Mouse (Mus musculus): ENCODE results near the gene Klhl10. TPM values are rescaled to one million over a fixed set of nuclear protein-coding genes. Genes with fewer than 3 reads are reported as not detected.

Klhl10 gene
- polyA plus RNA-seq, 1 experiment from 2014 or later, result 0.66 TPM

DNA sequence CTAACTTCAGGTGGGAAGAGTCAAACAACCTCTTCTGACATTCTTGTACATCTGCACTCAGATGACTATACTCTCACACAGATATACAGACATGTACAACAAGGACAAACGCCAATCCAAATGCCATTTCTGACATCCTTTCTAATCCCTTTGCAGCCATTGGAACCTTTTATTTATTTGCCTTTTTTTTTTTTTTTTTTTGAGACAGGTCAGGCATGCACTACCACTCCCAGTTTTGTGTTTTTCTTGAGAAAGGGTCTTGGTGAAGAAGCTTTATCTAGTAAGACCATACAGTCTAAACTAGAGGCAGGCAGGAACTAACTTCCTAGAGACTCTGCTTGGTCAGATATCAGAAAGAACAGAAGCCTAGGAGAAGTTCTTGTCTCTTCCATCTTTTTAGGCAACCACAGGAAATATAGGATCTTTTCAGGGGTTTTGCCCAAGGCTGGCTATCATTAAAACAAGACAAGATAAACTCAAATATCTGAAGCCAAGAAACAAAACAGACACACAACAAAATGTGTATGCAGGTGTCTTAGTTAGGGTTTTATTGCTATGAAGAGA lies 23.6 kb downstream of the Klhl10 start:
- Histone ChIP-seq H3K4me1 (replicated peaks; ENCODE audit: control insufficient read depth, insufficient read depth, low read length) (no peaks in the 10 kb centered on the region), H3K9ac (ENCODE audit: low read depth, low read length) (no peak overlapping the region), H3K4me3 (ENCODE audit: low read depth, low read length) (no peak overlapping the region), H3K27me3 (ENCODE audit: control insufficient read depth, insufficient read depth, low read length) (no peaks in the 10 kb centered on the region), H3K36me3 (ENCODE audit: control insufficient read depth, insufficient read depth, low read length) (no peaks in the 10 kb centered on the region), H3K27ac (ENCODE audit: low read depth, low read length) (no peak overlapping the region), H3K4me2 (replicated peaks; ENCODE audit: low read depth, low read length) (no peak overlapping the region), H3K9me3 (ENCODE audit: control insufficient read depth, low read length) (no peaks in the 10 kb centered on the region)
- 97% methylated on average over 1 of the region's 1 CpGs for WGBS
- ATAC-seq (ENCODE audit: low FRiP score) (no peak), DNase-seq (ENCODE audit: low spot score) (no peak)

DNA sequence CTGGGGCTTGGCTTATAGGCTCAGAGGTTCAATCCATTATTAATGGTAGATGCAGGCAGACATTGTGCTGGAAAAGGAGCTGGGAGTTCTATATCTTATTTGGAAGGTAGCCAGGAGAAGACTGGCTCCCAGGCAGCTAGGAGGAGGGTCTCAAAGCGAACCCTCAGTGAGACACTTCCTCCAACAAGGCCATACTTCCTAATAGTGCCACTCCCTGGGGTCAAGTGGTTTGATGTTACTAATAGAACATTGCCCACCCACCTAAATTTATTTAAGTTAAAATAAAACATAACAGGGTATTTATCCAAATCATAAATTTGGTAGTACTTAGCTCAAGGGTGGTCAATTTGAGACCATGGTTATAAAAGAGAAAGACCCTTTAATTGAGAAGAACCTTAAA lies 24.1 kb downstream of the Klhl10 start:
- no peak overlapping the region for H3K4me2 ChIP-seq (replicated peaks; ENCODE audit: low read depth, low read length)
- no peak overlapping the region for H3K4me3 ChIP-seq (ENCODE audit: low read depth, low read length)
- no peak overlapping the region for H3K9ac ChIP-seq (ENCODE audit: low read depth, low read length)
- no peak overlapping the region for H3K27ac ChIP-seq (ENCODE audit: low read depth, low read length)
- no peak for ATAC-seq (ENCODE audit: low FRiP score)
- no peaks in the 10 kb centered on the region for H3K27me3 ChIP-seq (ENCODE audit: control insufficient read depth, insufficient read depth, low read length)
- no peak for DNase-seq (ENCODE audit: low spot score)
- H3K9me3 ChIP-seq (ENCODE audit: control insufficient read depth, low read length), result no peaks in the 10 kb centered on the region
- 89% methylated on average over 1 of the region's 1 CpGs for WGBS
- H3K4me1 ChIP-seq (replicated peaks; ENCODE audit: control insufficient read depth, insufficient read depth, low read length), result peaks cover under 1% of the 10 kb centered on the region
- no peaks in the 10 kb centered on the region for H3K36me3 ChIP-seq (ENCODE audit: control insufficient read depth, insufficient read depth, low read length)

DNA sequence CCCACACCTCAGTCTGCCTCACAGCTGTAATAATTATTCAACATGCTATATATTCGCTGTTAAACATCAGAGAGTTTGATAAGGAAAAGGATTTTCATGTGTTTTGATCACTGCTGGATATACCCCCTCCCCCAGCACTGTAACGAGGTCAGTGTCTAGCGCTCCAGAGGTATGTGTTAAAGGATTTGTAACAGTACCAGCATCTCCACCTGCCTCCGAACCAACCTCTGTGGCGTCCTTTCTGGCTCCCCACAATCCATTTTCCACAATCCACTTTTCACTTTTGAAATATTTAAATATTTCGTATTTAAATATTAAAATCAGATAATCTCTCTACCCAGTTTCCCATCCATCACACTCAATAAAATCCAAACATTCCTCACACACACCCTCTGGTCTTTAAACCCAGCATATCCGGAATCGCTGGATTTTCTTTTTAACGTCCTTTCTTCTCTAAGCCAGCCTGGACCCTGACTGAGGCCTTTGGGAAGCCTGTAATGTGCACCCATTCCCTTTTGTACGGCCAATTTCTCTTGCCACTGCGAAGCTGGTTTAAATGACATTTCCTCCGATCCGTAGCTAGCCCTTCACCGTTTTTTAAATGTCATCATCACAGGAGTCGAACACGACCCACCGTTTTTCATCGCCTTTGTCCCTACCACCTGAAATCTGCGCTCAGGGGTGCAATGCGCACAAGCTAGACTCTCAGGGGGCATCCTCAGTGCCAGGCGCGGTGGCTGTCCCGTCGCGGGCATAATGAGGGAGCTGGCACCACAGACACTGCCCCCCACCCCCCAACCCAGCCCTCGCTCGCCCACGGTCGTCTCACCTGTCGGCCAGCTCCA lies 29.9 kb downstream of the Klhl10 start:
- Histone ChIP-seq H3K9me3 (ENCODE audit: control insufficient read depth, low read length) (no peaks in the 10 kb centered on the region), H3K27ac (ENCODE audit: low read depth, low read length) (peak overlapping the region; percentile 80), H3K9ac (ENCODE audit: low read depth, low read length) (peak overlapping the region; percentile 84), H3K4me3 (ENCODE audit: low read depth, low read length) (peak overlapping the region; percentile 84), H3K4me2 (replicated peaks; ENCODE audit: low read depth, low read length) (peak overlapping the region; percentile 88), H3K36me3 (ENCODE audit: control insufficient read depth, insufficient read depth, low read length) (0 out of 2 replicates have a peak, but pooled peaks cover 6% of the 10 kb centered on the region), H3K27me3 (ENCODE audit: control insufficient read depth, insufficient read depth, low read length) (no peaks in the 10 kb centered on the region), H3K4me1 (replicated peaks; ENCODE audit: control insufficient read depth, insufficient read depth, low read length) (peaks cover 3% of the 10 kb centered on the region)
- ATAC-seq (ENCODE audit: low FRiP score) (no peak), DNase-seq (ENCODE audit: low spot score) (peak; percentile 45)
- 7% methylated on average over 30 of the region's 30 CpGs for WGBS

DNA sequence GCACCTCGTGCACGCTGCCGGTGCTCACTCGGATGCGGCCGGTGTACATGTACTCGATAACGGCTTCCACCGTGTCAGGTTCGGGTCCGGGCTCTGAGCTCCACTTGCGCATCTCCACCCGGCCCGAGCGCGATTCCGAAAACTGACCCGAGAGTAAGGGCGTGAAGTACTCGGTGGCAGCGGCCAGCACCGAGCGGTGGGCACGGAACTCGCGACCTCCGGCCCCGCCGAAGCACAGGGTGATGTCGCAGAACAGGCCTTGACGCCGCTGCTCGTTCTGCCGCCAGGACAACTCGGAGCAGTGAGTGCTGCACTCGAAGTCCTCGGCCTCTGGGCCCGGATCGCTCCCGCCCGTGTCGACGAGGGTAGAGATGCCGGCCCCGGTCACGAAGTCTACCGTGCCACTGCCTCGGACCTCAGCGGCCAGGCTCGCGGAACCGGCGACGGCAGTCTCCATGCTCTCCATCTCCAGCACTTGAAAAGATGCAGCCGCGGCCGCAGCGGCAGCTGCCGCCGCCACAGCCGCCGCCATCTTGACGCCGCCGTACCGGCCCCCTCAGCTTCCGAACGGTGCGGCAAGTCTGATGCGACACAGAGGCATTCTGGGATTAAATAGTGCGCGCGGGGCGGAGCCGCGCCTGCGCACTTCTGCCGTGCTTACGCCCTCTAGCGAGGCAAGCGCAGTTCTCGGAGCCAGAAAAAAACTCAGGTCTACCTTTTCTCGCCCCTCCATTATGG lies 30.6 kb downstream of the Klhl10 start, which contains the start of gene Klhl11:
Gene Klhl11, minus strand, starts transcription at position 545 of the 738 bp plus-strand sequence.
- H3K27me3 ChIP-seq (ENCODE audit: control insufficient read depth, insufficient read depth, low read length), result no peaks in the 10 kb centered on the region
- 0 out of 2 replicates have a peak, but pooled peaks cover 9% of the 10 kb centered on the region for H3K36me3 ChIP-seq (ENCODE audit: control insufficient read depth, insufficient read depth, low read length)
- no peaks in the 10 kb centered on the region for H3K9me3 ChIP-seq (ENCODE audit: control insufficient read depth, low read length)
- WGBS, result 1% methylated on average over 79 of the region's 83 CpGs
- H3K4me1 ChIP-seq (replicated peaks; ENCODE audit: control insufficient read depth, insufficient read depth, low read length), result peaks cover 3% of the 10 kb centered on the region
- DNase-seq (ENCODE audit: low spot score) (peak; percentile 96), ATAC-seq (ENCODE audit: low FRiP score) (peak; percentile 89)
- H3K4me3 ChIP-seq (ENCODE audit: low read depth, low read length), result peak within 1 kb of the TSS; percentile 84
- peak within 1 kb of the TSS; percentile 84 for H3K9ac ChIP-seq (ENCODE audit: low read depth, low read length)
- peak within 1 kb of the TSS; percentile 88 for H3K4me2 ChIP-seq (replicated peaks; ENCODE audit: low read depth, low read length)
- peak within 1 kb of the TSS; percentile 80 for H3K27ac ChIP-seq (ENCODE audit: low read depth, low read length)

DNA sequence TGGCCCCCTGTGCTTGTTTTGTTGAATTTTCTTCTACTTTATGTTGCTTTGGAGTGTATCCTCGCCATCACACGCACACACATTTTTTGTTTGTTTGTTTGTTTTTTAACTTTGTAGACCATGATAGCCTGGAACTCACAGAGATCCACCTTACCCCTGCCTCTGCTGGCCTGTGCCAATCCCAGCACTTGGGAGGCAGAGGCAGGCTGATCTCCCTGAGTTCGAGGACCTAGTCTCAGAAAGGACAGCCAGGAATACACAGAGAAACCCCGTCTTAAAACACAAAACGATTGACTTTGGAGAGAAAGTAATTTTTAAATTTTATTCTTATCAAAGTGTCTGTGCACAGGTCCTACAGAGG lies 31.2 kb downstream of the Klhl10 start:
- Histone ChIP-seq H3K9me3 (ENCODE audit: control insufficient read depth, low read length) (no peaks in the 10 kb centered on the region), H3K4me3 (ENCODE audit: low read depth, low read length) (peak overlapping the region; percentile 84; the same call in 1 of the 2 replicates), H3K9ac (ENCODE audit: low read depth, low read length) (no peak overlapping the region), H3K36me3 (ENCODE audit: control insufficient read depth, insufficient read depth, low read length) (0 out of 2 replicates have a peak, but pooled peaks cover 9% of the 10 kb centered on the region), H3K27ac (ENCODE audit: low read depth, low read length) (no peak overlapping the region), H3K27me3 (ENCODE audit: control insufficient read depth, insufficient read depth, low read length) (no peaks in the 10 kb centered on the region), H3K4me2 (replicated peaks; ENCODE audit: low read depth, low read length) (no peak overlapping the region), H3K4me1 (replicated peaks; ENCODE audit: control insufficient read depth, insufficient read depth, low read length) (peaks cover 3% of the 10 kb centered on the region)
- DNase-seq (ENCODE audit: low spot score) (no peak), ATAC-seq (ENCODE audit: low FRiP score) (no peak; the same call in 1 of the 2 replicates)
- 27% methylated on average over 5 of the region's 5 CpGs for WGBS

DNA sequence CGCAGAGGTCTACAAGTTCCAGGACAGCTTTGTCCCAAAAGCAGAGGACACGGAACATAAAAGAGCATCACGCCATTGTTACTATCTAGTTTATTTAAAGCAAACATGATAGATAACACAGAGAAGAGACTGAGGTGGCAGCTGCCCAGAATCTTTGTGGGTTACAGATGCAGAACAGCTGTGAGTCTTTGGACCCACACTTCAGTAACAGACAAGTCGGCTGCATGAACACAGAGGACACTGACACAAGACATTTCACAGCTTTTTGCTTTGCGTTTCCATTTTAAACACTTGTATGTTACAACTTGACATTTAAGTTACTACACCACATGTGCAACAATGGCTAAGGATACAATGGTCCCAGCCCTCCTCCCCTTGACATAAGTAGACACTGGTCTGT lies 34.6 kb downstream of the Klhl10 start:
- H3K36me3 ChIP-seq (ENCODE audit: control insufficient read depth, insufficient read depth, low read length), result peaks cover 25% of the 10 kb centered on the region
- no peak for DNase-seq (ENCODE audit: low spot score)
- H3K9me3 ChIP-seq (ENCODE audit: control insufficient read depth, low read length), result no peaks in the 10 kb centered on the region
- H3K4me3 ChIP-seq (ENCODE audit: low read depth, low read length), result no peak overlapping the region
- H3K27ac ChIP-seq (ENCODE audit: low read depth, low read length), result no peak overlapping the region
- no peaks in the 10 kb centered on the region for H3K4me1 ChIP-seq (replicated peaks; ENCODE audit: control insufficient read depth, insufficient read depth, low read length)
- no peak for ATAC-seq (ENCODE audit: low FRiP score)
- no peaks in the 10 kb centered on the region for H3K27me3 ChIP-seq (ENCODE audit: control insufficient read depth, insufficient read depth, low read length)
- 96% methylated on average over 5 of the region's 5 CpGs for WGBS
- H3K4me2 ChIP-seq (replicated peaks; ENCODE audit: low read depth, low read length), result no peak overlapping the region
- no peak overlapping the region for H3K9ac ChIP-seq (ENCODE audit: low read depth, low read length)

DNA sequence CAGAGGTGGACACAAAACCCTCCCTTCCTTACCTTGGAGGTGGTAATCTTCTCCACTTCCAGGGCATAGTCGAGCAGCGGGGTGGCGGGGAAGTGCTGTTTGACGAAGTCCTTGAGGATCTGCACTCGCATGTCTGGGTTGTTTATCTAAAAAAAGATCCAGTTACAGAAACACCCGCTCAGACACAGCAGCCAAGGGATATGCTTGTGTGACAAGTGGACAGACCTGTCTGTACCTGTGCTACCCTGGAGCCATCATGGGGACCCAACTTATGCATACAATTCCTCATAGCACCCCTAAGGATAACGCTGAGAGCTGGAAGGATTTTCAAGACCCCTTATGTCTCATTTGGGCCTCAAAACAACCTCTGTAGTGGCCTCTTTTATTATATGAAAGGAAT lies 37.4 kb downstream of the Klhl10 start:
- H3K9me3 ChIP-seq (ENCODE audit: control insufficient read depth, low read length), result no peaks in the 10 kb centered on the region
- no peak for ATAC-seq (ENCODE audit: low FRiP score)
- H3K4me1 ChIP-seq (replicated peaks; ENCODE audit: control insufficient read depth, insufficient read depth, low read length), result no peaks in the 10 kb centered on the region
- no peak overlapping the region for H3K9ac ChIP-seq (ENCODE audit: low read depth, low read length)
- H3K27ac ChIP-seq (ENCODE audit: low read depth, low read length), result no peak overlapping the region
- peaks cover 30% of the 10 kb centered on the region for H3K36me3 ChIP-seq (ENCODE audit: control insufficient read depth, insufficient read depth, low read length)
- no peak for DNase-seq (ENCODE audit: low spot score)
- no peak overlapping the region for H3K4me2 ChIP-seq (replicated peaks; ENCODE audit: low read depth, low read length)
- 90% methylated on average over 7 of the region's 7 CpGs for WGBS
- no peak overlapping the region for H3K4me3 ChIP-seq (ENCODE audit: low read depth, low read length)
- H3K27me3 ChIP-seq (ENCODE audit: control insufficient read depth, insufficient read depth, low read length), result no peaks in the 10 kb centered on the region

DNA sequence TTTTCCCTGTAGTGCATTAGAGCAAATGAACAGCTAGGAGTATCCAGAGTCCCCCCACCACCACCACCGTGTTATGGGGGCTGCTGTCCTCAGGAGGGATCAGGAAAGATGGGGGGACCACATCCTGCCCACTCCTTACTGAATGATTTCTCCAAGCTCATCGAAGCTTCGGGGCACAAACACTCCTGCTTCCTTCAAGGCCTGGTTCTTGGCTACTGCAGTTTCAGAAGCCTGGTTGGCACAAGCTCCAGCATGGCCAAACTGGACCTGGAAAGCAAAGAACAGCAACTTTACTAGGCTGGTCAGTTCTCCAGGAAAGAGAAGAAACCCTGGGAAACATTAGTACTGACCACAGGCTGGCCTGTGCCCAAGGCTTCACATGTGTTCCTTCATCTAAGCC lies 42.7 kb downstream of the Klhl10 start:
- Histone ChIP-seq H3K36me3 (ENCODE audit: control insufficient read depth, insufficient read depth, low read length) (peaks cover 23% of the 10 kb centered on the region), H3K4me2 (replicated peaks; ENCODE audit: low read depth, low read length) (no peak overlapping the region), H3K4me3 (ENCODE audit: low read depth, low read length) (no peak overlapping the region), H3K9ac (ENCODE audit: low read depth, low read length) (no peak overlapping the region), H3K27ac (ENCODE audit: low read depth, low read length) (no peak overlapping the region), H3K4me1 (replicated peaks; ENCODE audit: control insufficient read depth, insufficient read depth, low read length) (no peaks in the 10 kb centered on the region), H3K27me3 (ENCODE audit: control insufficient read depth, insufficient read depth, low read length) (no peaks in the 10 kb centered on the region), H3K9me3 (ENCODE audit: control insufficient read depth, low read length) (no peaks in the 10 kb centered on the region)
- DNase-seq (ENCODE audit: low spot score), result no peak
- ATAC-seq (ENCODE audit: low FRiP score), result no peak
- WGBS, result 94% methylated on average over 3 of the region's 3 CpGs

Measured in hindbrain, embryonic 11.5 days (tissue).